Mouse (Mus musculus) C3H10T1/2 (cell line): ENCODE data around the gene Rasa1. TPM values are rescaled to one million over a fixed set of nuclear protein-coding genes. Genes with fewer than 3 reads are reported as not detected.

Experiments
- polyA plus RNA-seq, 2 experiments: library from polyadenylated mRNA; unstranded; fragments of >200 nt; fragmentation: generic; extraction: Trizol; gene quantifications; one replicate each; pipeline ENCODE4 v1.2.1; 2012; ENCODE audit warnings: missing spikeins in 2 of 2

The Rasa1 gene
- 1 to 10 TPM; 1.4 to 4.1 TPM for polyA plus RNA-seq

DNA sequence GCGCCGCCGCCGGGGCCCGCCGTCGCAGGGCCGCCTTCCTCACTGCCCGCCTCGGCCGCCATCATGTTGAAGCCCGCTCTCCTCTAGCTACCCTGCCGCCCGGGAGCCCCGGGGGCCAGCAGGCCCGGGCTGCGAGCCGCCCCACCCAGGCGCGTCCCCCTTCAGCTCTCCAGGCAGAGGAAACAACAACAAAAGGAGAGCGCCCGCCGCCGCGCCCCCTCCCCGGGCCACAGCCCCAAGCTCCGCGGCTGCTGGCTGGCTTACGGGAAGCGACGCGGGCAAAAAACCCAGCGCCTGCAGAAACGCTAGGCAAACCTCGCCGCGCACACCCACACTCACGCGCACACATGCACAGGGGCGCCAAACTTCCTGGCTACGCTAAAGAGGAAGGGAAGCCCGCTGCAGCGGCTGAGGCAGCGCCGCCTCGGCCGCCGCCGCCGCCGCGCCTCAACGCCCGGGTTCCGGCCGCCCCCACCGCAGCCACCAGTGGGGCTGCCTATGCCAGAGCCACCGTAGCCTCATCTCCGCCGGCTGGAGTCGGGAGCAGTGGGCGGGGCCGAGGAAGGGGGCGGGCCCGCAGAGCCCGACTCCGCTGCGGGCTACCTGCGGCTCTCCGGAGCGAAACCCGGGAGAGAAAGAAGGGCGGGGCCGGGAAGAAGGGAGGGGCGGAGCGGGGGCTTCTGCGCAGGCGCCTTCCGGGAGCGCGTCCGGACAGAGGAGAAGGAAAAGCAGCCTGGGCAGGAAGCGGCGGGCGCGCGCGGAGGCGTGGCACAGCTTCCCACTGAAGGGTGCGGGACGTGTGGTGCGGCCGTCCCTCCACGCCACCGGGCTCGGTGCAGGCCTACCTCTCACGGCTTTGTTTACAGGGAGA is at the start of gene Rasa1:
Rasa1 (minus strand) TSS at position 288 of the 871 bp plus-strand sequence.

DNA sequence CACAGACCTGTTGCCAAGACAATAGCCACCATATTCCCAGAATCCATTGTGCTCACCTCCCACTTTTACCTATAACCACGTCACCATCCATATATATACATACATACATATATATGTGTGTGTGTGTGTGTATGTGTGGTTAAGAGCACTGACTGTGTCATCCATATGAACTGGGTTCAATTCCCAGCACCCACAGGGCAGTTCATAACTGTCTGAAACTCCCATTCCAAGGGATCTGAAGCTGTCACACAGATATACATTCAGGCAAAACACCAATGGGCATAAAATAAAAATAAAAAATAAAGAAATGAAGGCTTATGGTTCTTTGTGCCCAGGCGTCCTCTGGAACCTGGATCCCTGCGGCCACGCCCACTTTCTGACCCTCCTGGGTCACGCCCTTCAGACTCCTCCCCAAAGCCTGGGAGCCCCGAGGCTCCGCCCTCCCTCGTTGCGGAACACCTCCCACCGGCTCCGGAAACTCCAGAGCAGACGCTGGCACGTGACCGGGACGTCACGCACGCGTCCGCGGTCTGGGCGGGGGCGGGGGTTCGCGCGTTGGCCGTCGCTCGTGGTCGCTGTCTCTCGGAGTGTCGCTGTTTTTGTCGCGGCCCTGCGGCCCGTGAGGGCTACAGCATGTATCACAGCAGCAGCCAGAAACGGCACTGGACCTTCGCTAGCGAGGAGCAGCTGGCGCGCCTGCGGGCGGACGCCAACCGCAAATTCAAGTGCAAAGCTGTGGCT is 99.9 kb downstream of the Rasa1 start, which contains the start of gene Ccnh:
Ccnh (plus strand) TSS at position 506 of the 741 bp plus-strand sequence.

Other genes with a start within 250 kb of the Rasa1 start
- gene Ccnh, start 99.7 kb downstream of the Rasa1 start, polyA plus RNA-seq: 10 to 100 TPM in 1 of 2 experiments, 1 to 10 TPM in 1; 6.4 to 24.9 TPM